Mouse (Mus musculus) embryonic fibroblast, embryonic 13.5 days (primary cell): ENCODE results near the gene Fermt3.

Source experiments
- CTCF ChIP-seq: IDR thresholded peaks from 2 replicates; pipeline ENCODE4 v1.5.1; 2011; ENCODE audit warnings: mild to moderate bottlenecking, control low read depth, low read length, moderate library complexity, borderline replicate concordance; ENCODE audit not compliant: insufficient read depth
- POLR2A ChIP-seq: IDR thresholded peaks from 2 replicates; pipeline ENCODE4 v1.6.1; 2011; ENCODE audit warnings: low read depth, mild to moderate bottlenecking, control low read depth, low read length, moderate library complexity

DNA sequence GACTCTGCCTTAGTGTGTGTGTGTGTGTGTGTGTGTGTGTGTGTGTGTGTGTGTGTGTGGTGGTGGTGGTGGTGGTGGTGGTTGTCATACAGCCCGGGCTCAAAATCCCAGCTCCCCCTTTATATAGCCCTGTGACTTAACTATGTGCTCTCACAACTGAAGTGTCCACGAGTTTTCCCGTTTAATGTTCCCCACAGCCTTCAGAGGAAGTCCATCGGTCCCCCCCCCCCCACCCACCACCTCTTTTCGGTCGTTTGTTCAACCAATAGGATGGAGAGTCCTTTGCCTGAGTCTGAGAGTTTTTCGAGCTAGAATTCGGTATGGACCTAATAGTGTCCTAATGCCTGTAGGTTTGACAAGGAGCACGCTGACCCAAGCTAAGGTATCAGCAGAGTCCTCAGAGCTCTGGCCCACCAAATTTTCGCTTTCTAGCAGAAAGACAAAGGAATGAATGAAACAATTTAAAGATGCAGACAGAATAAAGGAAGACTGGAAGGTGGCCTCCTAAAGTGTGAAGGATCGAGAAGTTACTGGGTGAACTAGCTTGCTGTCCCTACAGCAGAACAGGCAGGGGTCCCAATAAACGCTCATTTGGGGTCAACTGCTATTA is 45.6 kb downstream of the Fermt3 start:
- no peak for TF ChIP-seq CTCF
- TF ChIP-seq POLR2A: no peak
